Mouse (Mus musculus) cerebellum, adult 2 months (tissue): Measurements from ENCODE around the gene Ptcd1.

Experiments used
- CTCF ChIP-seq: fragments of 200-500 bp; IDR thresholded peaks from 2 replicates; pipeline ENCODE4 v1.5.1; 2011; ENCODE audit warnings: low read depth, mild to moderate bottlenecking, control low read depth, low read length, moderate library complexity, borderline replicate concordance; ENCODE audit not compliant: insufficient read depth
- POLR2A ChIP-seq: fragments of 200-500 bp; IDR thresholded peaks from 2 replicates; pipeline ENCODE4 v1.6.1; 2011; ENCODE audit warnings: low read length, control low read depth, borderline replicate concordance; ENCODE audit not compliant: insufficient read depth

DNA sequence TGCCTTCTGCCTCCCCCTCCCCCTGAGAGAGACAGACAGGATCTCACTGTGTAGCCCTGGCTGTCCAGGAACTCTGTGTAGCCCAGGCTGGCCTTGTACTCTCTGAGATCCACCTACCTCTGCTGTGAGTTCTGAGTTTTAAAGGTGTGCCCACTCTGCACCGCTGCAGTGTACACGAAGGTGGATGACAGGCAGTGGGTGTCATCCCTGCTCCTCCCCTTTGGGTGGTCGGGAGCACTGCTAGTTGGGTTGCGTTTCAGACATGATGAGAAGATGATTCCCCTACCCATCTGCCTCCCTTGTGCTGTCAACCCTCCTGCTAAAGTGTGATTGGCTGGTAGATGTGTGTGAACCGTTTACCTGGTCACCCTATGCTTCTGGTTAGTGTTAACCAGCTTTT is 48.4 kb downstream of the Ptcd1 start:
- TF ChIP-seq CTCF, result no peak
- TF ChIP-seq POLR2A, result no peak
